Mouse (Mus musculus) E14TG2a.4 (cell line): ENCODE data around the gene Robo4.

Source experiments
- CTCF ChIP-seq: conservative IDR thresholded peaks from 2 replicates; pipeline ENCODE4 v1.5.1; 2014; ENCODE audit warnings: low read length
- POU5F1 ChIP-seq: IDR thresholded peaks from 2 replicates; pipeline ENCODE4 v1.6.1; 2014; ENCODE audit warnings: low read length, borderline replicate concordance

GRCm38 (mm10) chr9:37414666-37415065 is 13.0 kb downstream of the Robo4 start:
- TF ChIP-seq CTCF (no peak), POU5F1 (no peak)
